Mouse (Mus musculus): Measurements from ENCODE around the gene Sh3bgrl.

- TF ChIP-seq CTCF (IDR thresholded peaks at IDR 0.05; ENCODE audit: control insufficient read depth, insufficient read depth, low read length): no peak
- TF ChIP-seq POLR2A (IDR thresholded peaks at IDR 0.05; ENCODE audit: borderline replicate concordance, control insufficient read depth, low read depth, low read length): no peak
Observed at GRCm38 (mm10) chrX:109121161-109121560, 26.0 kb downstream of the Sh3bgrl start.

Data from bone marrow, adult 2 months (tissue).